Mouse (Mus musculus): Measurements from ENCODE around the gene Arvcf.

Arvcf gene

GRCm38 (mm10) chr16:18388583-18389435 lies 40.8 kb downstream of the Arvcf start:
- DNase-seq (ENCODE audit: low spot score) = no peak

DNA sequence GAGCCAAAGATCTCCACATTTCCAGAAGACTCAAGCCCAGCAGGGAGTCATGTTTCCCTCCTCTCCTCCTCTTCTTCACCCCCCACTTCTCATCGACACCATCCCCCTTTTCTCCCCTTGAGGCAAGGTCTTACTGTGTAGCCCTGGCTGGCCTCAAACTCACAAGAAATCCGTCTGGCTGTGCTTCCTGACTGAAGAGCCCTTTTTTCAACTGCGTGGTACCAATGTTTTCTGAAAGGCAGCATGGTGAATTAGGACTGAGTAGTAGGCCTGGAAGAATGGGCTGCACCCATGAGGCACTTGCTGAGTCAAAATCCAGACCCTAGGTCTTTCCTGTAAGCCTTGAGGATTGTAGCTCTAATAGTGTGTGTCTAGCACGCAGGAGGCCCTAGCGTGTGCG lies 42.4 kb downstream of the Arvcf start:
- no peak for DNase-seq (ENCODE audit: low spot score)

DNA sequence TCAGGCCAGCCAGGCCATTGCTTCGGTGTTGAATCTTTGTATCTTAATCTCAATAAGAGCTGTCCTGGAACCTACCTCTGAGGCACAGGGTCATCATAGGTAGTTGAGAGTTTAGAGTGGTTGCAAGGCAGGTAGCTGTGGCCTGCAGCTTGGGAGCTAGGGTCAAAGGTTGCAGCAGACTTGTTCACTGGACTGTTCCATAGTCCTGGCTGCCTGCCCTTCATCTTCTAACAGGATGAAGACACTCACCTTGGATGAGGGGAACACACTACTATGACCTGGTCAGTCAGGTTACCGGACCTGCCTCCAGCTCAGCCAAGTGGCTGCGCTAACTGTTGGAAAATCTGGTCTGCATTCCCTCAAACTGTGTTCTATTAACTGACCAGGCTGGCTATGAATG lies 43.1 kb downstream of the Arvcf start:
- no peak for DNase-seq (ENCODE audit: low spot score)

- DNase-seq (ENCODE audit: low spot score) = no peak
Measured at GRCm38 (mm10) chr16:18391728-18392127, 43.7 kb downstream of the Arvcf start.

- peak; percentile 86 for DNase-seq (ENCODE audit: low spot score)
Measured at GRCm38 (mm10) chr16:18392469-18393426, 44.8 kb downstream of the Arvcf start.

- no peak for DNase-seq (ENCODE audit: low spot score)
Measured at GRCm38 (mm10) chr16:18393595-18393994, 45.6 kb downstream of the Arvcf start.

GRCm38 (mm10) chr16:18394056-18394455 lies 46.1 kb downstream of the Arvcf start:
- DNase-seq (ENCODE audit: low spot score) = no peak

GRCm38 (mm10) chr16:18394777-18395619 lies 47.0 kb downstream of the Arvcf start:
- DNase-seq (ENCODE audit: low spot score) = no peak

DNA sequence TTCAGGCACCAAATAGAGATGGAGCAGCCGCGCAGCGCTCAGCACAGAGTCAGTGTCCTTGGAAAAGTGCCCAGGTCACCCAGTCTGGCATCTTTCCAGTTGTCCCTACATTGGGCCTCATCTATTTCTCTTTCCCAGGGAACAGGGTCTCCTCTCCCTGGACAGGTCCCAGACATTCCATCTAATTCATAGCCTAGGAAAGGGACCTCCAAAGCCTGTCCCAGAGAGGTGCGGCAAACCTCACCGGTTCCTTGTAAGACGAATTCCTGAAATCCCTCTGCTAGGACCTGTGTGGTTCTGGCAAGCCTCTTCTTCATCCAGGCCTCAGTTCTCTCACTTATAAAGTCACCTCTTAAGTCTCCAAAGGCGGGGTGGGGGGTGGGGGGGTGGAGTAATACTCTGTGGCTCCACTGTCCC lies 47.6 kb downstream of the Arvcf start:
- DNase-seq (ENCODE audit: low spot score) = no peak

DNA sequence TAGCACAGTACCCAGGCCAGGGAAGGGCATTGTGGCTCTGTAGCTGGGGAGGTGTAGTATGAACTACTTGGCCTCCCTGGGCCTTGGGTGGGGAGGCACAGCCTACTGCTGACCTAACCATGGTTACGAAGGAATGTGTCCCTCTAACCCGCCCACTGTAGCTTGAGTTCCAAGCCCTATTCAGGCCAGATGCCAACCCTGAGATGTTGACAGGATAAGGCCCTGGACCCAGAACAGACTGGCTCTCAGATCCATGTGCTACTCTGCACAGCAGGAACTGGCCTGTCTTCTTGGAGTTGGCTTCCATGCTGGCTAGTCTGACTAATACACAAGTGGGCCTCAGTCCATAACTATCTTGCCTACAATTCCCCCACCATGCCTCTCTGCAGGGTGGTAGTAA lies 48.2 kb downstream of the Arvcf start:
- DNase-seq (ENCODE audit: low spot score) = no peak

- DNase-seq (ENCODE audit: low spot score) = no peak
Measured at GRCm38 (mm10) chr16:18396791-18397621, 49.0 kb downstream of the Arvcf start.

DNA sequence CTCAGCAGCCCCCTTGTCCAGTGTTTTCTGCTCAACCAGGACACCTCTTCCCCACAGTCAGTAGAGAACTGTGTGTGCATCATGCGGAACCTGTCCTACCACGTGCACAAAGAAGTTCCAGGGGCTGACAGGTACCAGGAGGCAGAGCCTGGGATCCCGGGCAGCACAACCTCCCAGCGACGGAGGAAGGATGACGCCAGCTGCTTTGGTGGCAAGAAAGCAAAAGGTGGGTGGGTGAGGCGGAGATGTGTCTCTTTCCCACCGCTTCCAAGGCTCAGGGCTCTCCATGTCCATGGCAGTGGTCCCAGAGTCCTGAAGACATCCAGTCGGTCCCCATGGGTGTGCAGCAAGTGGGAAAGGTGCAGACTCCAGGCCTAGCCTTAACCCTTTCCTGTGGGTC lies 52.0 kb downstream of the Arvcf start:
- no peak for DNase-seq (ENCODE audit: low spot score)

DNA sequence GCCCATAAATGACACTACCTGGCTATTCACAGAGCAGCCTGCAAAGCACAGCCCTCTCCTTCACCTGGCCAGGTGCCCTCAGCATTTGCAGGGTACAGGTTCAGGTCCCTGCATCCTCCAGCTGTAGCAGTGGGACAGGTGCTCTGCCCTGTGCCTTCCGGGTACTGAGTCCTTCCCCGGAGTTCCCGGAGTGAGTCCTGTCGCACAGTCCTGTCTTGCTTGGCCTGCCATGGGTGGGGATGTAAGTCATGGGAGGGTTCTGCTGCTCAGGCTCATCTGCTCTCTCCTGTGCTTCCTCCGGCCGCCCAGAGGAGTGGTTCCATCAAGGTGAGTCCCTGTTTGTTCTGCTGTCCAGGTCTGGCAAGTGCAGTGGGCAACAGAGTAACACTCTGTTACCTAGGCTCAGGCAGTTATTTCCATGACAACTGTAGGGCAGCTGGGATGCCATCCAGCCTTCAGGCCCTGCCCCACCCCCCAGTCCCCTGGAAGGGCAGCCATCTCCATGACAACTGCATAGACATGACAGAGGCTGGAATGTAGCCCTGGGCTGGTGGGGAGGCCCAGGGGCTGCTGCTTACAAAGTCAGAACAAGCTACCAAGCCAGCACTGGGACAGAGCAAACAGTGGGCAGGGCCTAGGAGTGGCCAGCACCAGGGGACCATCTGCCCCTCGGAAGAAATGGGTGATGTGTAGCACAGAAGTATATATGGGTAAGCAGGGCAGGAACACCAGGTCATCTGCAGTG lies 52.7 kb downstream of the Arvcf start:
- DNase-seq (ENCODE audit: low spot score) = no peak

GRCm38 (mm10) chr16:18403285-18403684 lies 55.3 kb downstream of the Arvcf start:
- no peak for DNase-seq (ENCODE audit: low spot score)

DNA sequence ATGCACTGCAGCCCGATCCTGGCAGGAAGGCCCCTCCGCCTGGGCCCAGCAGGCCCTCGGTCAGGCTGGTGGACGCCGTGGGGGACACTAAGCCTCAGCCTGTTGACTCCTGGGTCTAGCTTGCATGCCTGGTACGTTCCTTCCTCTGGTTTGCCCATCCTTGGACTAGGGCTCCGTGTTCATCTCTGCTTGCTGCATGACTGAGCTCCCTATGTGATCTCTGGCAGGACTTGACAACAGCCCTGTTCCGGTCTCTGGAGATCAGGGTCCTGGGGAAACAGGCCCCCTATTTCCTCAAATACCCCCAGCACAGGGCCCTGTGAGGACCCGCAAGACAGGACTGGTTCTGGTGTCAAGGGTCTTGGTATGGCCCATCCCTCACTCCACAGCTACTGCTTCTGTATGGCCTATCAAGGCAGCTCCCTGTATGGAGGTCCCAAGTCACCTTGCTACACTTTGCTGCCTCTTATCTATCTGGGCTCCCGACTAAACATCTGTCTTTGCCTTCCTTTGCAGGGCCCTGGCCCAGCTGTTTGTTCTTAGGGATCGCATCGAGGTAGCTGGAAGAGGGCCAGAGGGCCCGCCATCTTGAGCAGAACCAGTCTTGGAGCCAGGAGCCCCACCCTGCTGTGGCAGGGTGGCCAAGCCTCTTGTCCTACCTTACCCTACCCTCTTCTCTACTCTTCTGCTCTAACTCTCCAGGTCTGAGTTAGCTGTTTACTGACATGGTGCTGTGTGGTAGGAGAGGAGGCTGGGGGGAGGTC lies 57.3 kb downstream of the Arvcf start:
- no peak for DNase-seq (ENCODE audit: low spot score)

- DNase-seq (ENCODE audit: low spot score) = no peak
Measured at GRCm38 (mm10) chr16:18405876-18406275, 57.9 kb downstream of the Arvcf start.

GRCm38 (mm10) chr16:18406293-18406692 lies 58.3 kb downstream of the Arvcf start:
- no peak for DNase-seq (ENCODE audit: low spot score)

DNA sequence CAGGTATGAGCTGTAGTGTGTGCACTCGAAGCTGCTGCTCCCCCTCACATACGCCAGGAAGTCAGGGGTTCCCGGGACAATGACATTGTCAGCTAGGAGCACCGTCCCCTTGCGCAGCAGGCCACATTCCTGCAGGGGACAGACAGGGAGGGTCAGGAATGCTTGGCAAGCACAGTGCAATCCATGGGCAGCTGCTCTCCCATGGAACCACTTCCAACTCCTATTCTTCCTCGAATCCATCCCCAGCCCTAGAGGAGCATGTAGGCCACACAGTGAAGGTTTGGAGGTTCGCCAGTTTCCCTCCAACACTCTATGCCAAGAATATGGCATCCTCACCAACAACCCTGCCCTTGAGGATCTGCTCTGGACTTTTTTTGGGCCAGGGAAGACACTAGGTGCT lies 59.9 kb downstream of the Arvcf start:
- no peak for DNase-seq (ENCODE audit: low spot score)

GRCm38 (mm10) chr16:18409776-18410175 lies 61.8 kb downstream of the Arvcf start:
- DNase-seq (ENCODE audit: low spot score) = no peak

- no peak for DNase-seq (ENCODE audit: low spot score)
Measured at GRCm38 (mm10) chr16:18410418-18410817, 62.4 kb downstream of the Arvcf start.
